ENCODE assay signal across 23 mouse cellular contexts in the genomic region with DNA sequence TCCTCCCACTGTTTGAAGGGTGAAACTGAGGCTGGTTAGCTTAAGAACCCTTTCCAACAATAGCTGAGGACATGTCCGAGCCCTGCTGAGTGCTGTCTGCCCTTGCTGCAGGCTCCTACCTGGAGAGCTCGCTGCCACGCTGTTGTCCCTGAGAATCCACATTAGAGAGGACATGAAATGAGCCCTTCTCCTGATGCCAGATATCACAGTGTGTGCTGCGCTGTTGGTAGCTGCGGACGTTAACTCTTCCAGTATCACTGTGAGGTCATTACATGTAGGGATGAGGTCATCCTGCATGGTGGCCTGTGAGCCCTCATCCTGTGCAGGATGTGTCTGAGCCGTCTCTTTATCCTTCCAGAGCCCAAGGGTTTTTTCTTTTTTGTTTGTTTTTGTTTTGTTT.
"Had no signal": no experiment of that assay in that cellular context is flagged by ENCODE, and none has a peak within 500 bp of the region (broad histone marks: within the 10 kb centered on the region; RNA-seq: fewer than 3 reads in every experiment).

No protein-coding gene starts in this region.

- H3K27me3 ChIP-seq: heart, embryonic 12.5 days; hindbrain, embryonic 15.5 days; kidney, embryonic 15.5 days; limb, embryonic 15.5 days; liver, embryonic 12.5 days had no signal

- H3K9me3 ChIP-seq: heart, embryonic 12.5 days; hindbrain, embryonic 15.5 days; kidney, embryonic 15.5 days; limb, embryonic 13.5 days; limb, embryonic 15.5 days; liver, embryonic 12.5 days had no signal

- H3K36me3 ChIP-seq: heart, embryonic 12.5 days; hindbrain, embryonic 15.5 days; kidney, embryonic 15.5 days; limb, embryonic 13.5 days; limb, embryonic 15.5 days; liver, embryonic 12.5 days had no signal

- H3K27ac ChIP-seq: heart, adult 2 months; hindbrain, embryonic 15.5 days; hindbrain, postnatal 0 days; kidney, embryonic 15.5 days; kidney, postnatal 0 days; layer of hippocampus, adult 2 months; left cerebral cortex, adult 2 months; limb, embryonic 13.5 days; limb, embryonic 15.5 days; liver, embryonic 12.5 days; liver, embryonic 14.5 days had no signal

- H3K4me3 ChIP-seq: heart, adult 2 months; heart, embryonic 12.5 days; hindbrain, embryonic 15.5 days; kidney, embryonic 15.5 days; layer of hippocampus, adult 2 months; left cerebral cortex, adult 2 months; limb, embryonic 13.5 days; limb, embryonic 15.5 days; liver, embryonic 12.5 days had no signal

- ATAC-seq: hindbrain, postnatal 0 days; intestine, embryonic 16.5 days; liver, embryonic 12.5 days had no signal

- DNase-seq: gastrocnemius, postnatal 14 days; gastrocnemius, postnatal 36 days; heart, adult 11 months; heart, adult 2 months; heart, postnatal 10 days; kidney, adult 11 months; kidney, adult 2 months; kidney, adult 9 months; kidney, postnatal 14 days; kidney, postnatal 36 days; left cerebral cortex, postnatal 4 days had no signal
